ENCODE assay signal across 7 mouse cellular contexts in genomic region chr19:5691601-5692000, GRCm38 (mm10). TPM values are rescaled to one million over a fixed set of nuclear protein-coding genes. Genes with fewer than 3 reads are reported as not detected.
DNase-seq lines count a peak whose midpoint lies in the region; ATAC-seq and TF ChIP-seq lines count a peak whose summit lies in the region.

No protein-coding gene starts in this region.

- dilution Hi-C loops in CH12.LX (cut with MboI; ENCODE audit: extremely low pct_ligation_motif_present, extremely low pct_unique_long_range_greater_than_20kb, low sequenced_read_pairs): no loop called here

- 85% methylated on average over 5 of the region's 5 CpGs for WGBS in hindbrain, embryonic 14.5 days

- H3K27me3 ChIP-seq in CH12.LX (replicated peaks): no peaks in the 10 kb centered on the region
- H3K27me3 ChIP-seq in hindbrain, embryonic 14.5 days (ENCODE audit: control insufficient read depth, insufficient read depth, low read length): no peaks in the 10 kb centered on the region

- 0 out of 2 replicates have a peak overlapping the region, but pooled peaks have one; percentile 5 for H3K9ac ChIP-seq in CH12.LX (ENCODE audit: insufficient read depth, low read depth)
- H3K9ac ChIP-seq in hindbrain, embryonic 14.5 days: peak overlapping the region; percentile 78; the same call in 1 of the 2 replicates

- no peaks in the 10 kb centered on the region for H3K9me3 ChIP-seq in CH12.LX (replicated peaks; ENCODE audit: low read length)
- no peaks in the 10 kb centered on the region for H3K9me3 ChIP-seq in hindbrain, embryonic 14.5 days (ENCODE audit: control insufficient read depth, low read length)

- peaks cover 35% of the 10 kb centered on the region for H3K79me2 ChIP-seq in CH12.LX (replicated peaks; ENCODE audit: control insufficient read depth, extremely low read depth, insufficient read depth, poor library complexity, severe bottlenecking)

- TF ChIP-seq RAD21 in CH12.LX (IDR thresholded peaks at IDR 0.05; ENCODE audit: low read depth, low read length): no peak

- in situ Hi-C loops in CH12.LX (cut with MboI; ENCODE audit: low pct_ligation_motif_present, low pct_unique_long_range_greater_than_20kb, low sequenced_read_pairs): no loop called here

- no peak for TF ChIP-seq EP300 in CH12.LX (IDR thresholded peaks at IDR 0.05; ENCODE audit: low read length)

- DNase-seq in CH12.LX (ENCODE audit: extremely low read depth): no peak
- DNase-seq in hindbrain, embryonic 14.5 days (ENCODE audit: low spot score): no peak
- peak; percentile 16 for DNase-seq in lung, postnatal 14 days
- DNase-seq in right cerebral cortex, postnatal 36 days (ENCODE audit: low spot score in 2 of 2): no peak
- DNase-seq in right cerebral cortex, postnatal 25 days: no peak

- no peak for TF ChIP-seq CTCF in CH12.LX (conservative IDR thresholded peaks at IDR 0.05 in 1 of 2, IDR thresholded peaks at IDR 0.05 in 1 of 2; ENCODE audit: low read depth in 2 of 2, low read length in 2 of 2)
- TF ChIP-seq CTCF in bone marrow macrophage, adult 2 months (IDR thresholded peaks at IDR 0.05; ENCODE audit: low read depth, low read length): no peak

- H3K4me3 ChIP-seq in CH12.LX (replicated peaks in 1 of 3; ENCODE audit: low read depth in 2 of 3, low read length in 2 of 3, poor library complexity in 1 of 3): peak overlapping the region in 1 of 3 experiments; percentile 3
- peak overlapping the region; percentile 66 for H3K4me3 ChIP-seq in bone marrow macrophage, adult 2 months (ENCODE audit: insufficient read depth, low read length)
- peak overlapping the region; percentile 97 for H3K4me3 ChIP-seq in hindbrain, embryonic 14.5 days (replicated peaks; ENCODE audit: low read length)

- peaks cover 33 to 67% of the 10 kb centered on the region in 2 experiments for H3K36me3 ChIP-seq in CH12.LX (replicated peaks in 1 of 2; ENCODE audit: control insufficient read depth in 1 of 2, insufficient read depth in 1 of 2, low read length in 1 of 2)
- peaks cover 31% of the 10 kb centered on the region for H3K36me3 ChIP-seq in hindbrain, embryonic 14.5 days (replicated peaks; ENCODE audit: control insufficient read depth, insufficient read depth)

- peaks cover 36 to 53% of the 10 kb centered on the region in 2 experiments for H3K4me1 ChIP-seq in CH12.LX (ENCODE audit: control insufficient read depth in 1 of 2, insufficient read depth in 2 of 2)
- H3K4me1 ChIP-seq in bone marrow macrophage, adult 2 months (ENCODE audit: control insufficient read depth, insufficient read depth, low read length): peaks cover 15% of the 10 kb centered on the region
- peaks cover 38% of the 10 kb centered on the region for H3K4me1 ChIP-seq in hindbrain, embryonic 14.5 days (replicated peaks; ENCODE audit: control insufficient read depth, insufficient read depth, low read length)

- no peak overlapping the region for H3K4me2 ChIP-seq in CH12.LX (ENCODE audit: insufficient read depth, low read depth, poor library complexity, severe bottlenecking)
- peak overlapping the region; percentile 99 for H3K4me2 ChIP-seq in hindbrain, embryonic 14.5 days (replicated peaks)

- ATAC-seq in hindbrain, embryonic 14.5 days (ENCODE audit: low FRiP score): no peak
- ATAC-seq in erythroid progenitor cell, adult 5-6 weeks (replicated peaks; ENCODE audit: low FRiP score, poor library complexity, severe bottlenecking): no peak

- no peak overlapping the region for H3K27ac ChIP-seq in CH12.LX (ENCODE audit: insufficient read depth, low read depth)
- H3K27ac ChIP-seq in bone marrow macrophage, adult 2 months (ENCODE audit: insufficient read depth, low read depth, low read length): peak overlapping the region; percentile 96
- peak overlapping the region; percentile 28; the same call in 1 of the 2 replicates for H3K27ac ChIP-seq in hindbrain, embryonic 14.5 days

- no peak for TF ChIP-seq POLR2A in CH12.LX (IDR thresholded peaks at IDR 0.05; ENCODE audit: low read depth, low read length)
- no peak for TF ChIP-seq POLR2A in bone marrow macrophage, adult 2 months (IDR thresholded peaks at IDR 0.05; ENCODE audit: borderline replicate concordance, low read depth, low read length)

TF ChIP-seq in CH12.LX, 34 proteins besides CTCF, POLR2A, EP300 and RAD21:
- TF ChIP-seq UBTF (IDR thresholded peaks at IDR 0.05; ENCODE audit: low read depth, low read length) (no peak), MYC (IDR thresholded peaks at IDR 0.05; ENCODE audit: low read depth, low read length) (no peak), MAX (IDR thresholded peaks at IDR 0.05; ENCODE audit: low read length) (no peak), HCFC1 (IDR thresholded peaks at IDR 0.05; ENCODE audit: low read depth, low read length) (no peak), NELFE (IDR thresholded peaks at IDR 0.05; ENCODE audit: low read depth, low read length) (no peak), TBP (conservative IDR thresholded peaks at IDR 0.05; ENCODE audit: low read depth, low read length) (no peak), KAT2A (IDR thresholded peaks at IDR 0.05; ENCODE audit: insufficient replicate concordance, low read length) (no peak), IRF4 (IDR thresholded peaks at IDR 0.05; ENCODE audit: low read depth, low read length) (no peak), ELF1 (IDR thresholded peaks at IDR 0.05; ENCODE audit: low read depth, low read length) (no peak), POLR2AphosphoS2 (IDR thresholded peaks at IDR 0.05; ENCODE audit: low read depth, low read length) (no peak), ZNF384 (IDR thresholded peaks at IDR 0.05; ENCODE audit: low read depth, low read length) (no peak), JUND (conservative IDR thresholded peaks at IDR 0.05; ENCODE audit: low read depth, low read length) (no peak), E2F4 (IDR thresholded peaks at IDR 0.05; ENCODE audit: insufficient replicate concordance, low read depth, low read length) (no peak), USF2 (conservative IDR thresholded peaks at IDR 0.05; ENCODE audit: low read depth, low read length) (no peak), RCOR1 (conservative IDR thresholded peaks at IDR 0.05; ENCODE audit: low read depth, low read length) (no peak), NRF1 (IDR thresholded peaks at IDR 0.05; ENCODE audit: low read depth, low read length) (no peak)

RNA-seq across cellular contexts. Expression of gene Pcnx3, which starts 2.9 kb away (rescaled TPM):
- total RNA-seq in CH12.LX (2012; rRNA removed) (27.2 and 28.6 TPM in 2 replicates), CH12.LX (2014; rRNA removed) (5.1 and 7.1 TPM in 2 replicates)
- polyA plus RNA-seq in CH12.LX (2012; ENCODE audit: insufficient read length, low read depth): 28.3 and 34.5 TPM in 2 replicates
- 43.3 and 54.9 TPM in 2 replicates for polyA plus RNA-seq in bone marrow macrophage, adult 2 months (2012; ENCODE audit: insufficient read depth, insufficient read length, missing spikeins)
- 28.3 and 32.1 TPM in 2 replicates for polyA plus RNA-seq in hindbrain, embryonic 14.5 days (2014; fragmentation: Nextera tagmentation; extraction: Ambion mirVana)
- total RNA-seq in erythroid progenitor cell, adult 5-6 weeks (2015; ENCODE audit: low replicate concordance): 31.4 and 61.3 TPM in 2 replicates
- 44.7 and 54.5 TPM in 2 replicates for total RNA-seq in erythroid progenitor cell, adult 5-6 weeks (2017; ENCODE audit: low replicate concordance)

RNA-seq across cellular contexts. Expression of gene Map3k11, which starts 3.1 kb away (rescaled TPM):
- 16.0 and 17.6 TPM in 2 replicates for total RNA-seq in CH12.LX (2012; rRNA removed)
- 4.8 and 6.0 TPM in 2 replicates for total RNA-seq in CH12.LX (2014; rRNA removed)
- 13.5 and 14.2 TPM in 2 replicates for polyA plus RNA-seq in CH12.LX (2012; ENCODE audit: insufficient read length, low read depth)
- polyA plus RNA-seq in bone marrow macrophage, adult 2 months (2012; ENCODE audit: insufficient read depth, insufficient read length, missing spikeins): 79.9 and 99.1 TPM in 2 replicates
- polyA plus RNA-seq in hindbrain, embryonic 14.5 days (2014; fragmentation: Nextera tagmentation; extraction: Ambion mirVana): 11.4 and 11.5 TPM in 2 replicates
- 12.2 and 13.7 TPM in 2 replicates for total RNA-seq in erythroid progenitor cell, adult 5-6 weeks (2015; ENCODE audit: low replicate concordance)
- total RNA-seq in erythroid progenitor cell, adult 5-6 weeks (2017; ENCODE audit: low replicate concordance): 9.4 and 14.1 TPM in 2 replicates

RNA-seq across cellular contexts. Expression of gene Kcnk7, which starts 12.6 kb away (rescaled TPM):
- total RNA-seq in CH12.LX (2012; rRNA removed): not detected in 2 replicates
- not detected in 2 replicates for total RNA-seq in CH12.LX (2014; rRNA removed)
- polyA plus RNA-seq in CH12.LX (2012; ENCODE audit: insufficient read length, low read depth): 0.26 and 0.30 TPM in 2 replicates
- polyA plus RNA-seq in bone marrow macrophage, adult 2 months (2012; ENCODE audit: insufficient read depth, insufficient read length, missing spikeins): not detected in 2 replicates
- polyA plus RNA-seq in hindbrain, embryonic 14.5 days (2014; fragmentation: Nextera tagmentation; extraction: Ambion mirVana): 0.36 TPM in 1 of 2 replicates, not detected in the other
- not detected in 2 replicates for total RNA-seq in erythroid progenitor cell, adult 5-6 weeks (2015; ENCODE audit: low replicate concordance)
- total RNA-seq in erythroid progenitor cell, adult 5-6 weeks (2017; ENCODE audit: low replicate concordance): not detected in 2 replicates

RNA-seq across cellular contexts. Expression of gene Sipa1, which starts 28.1 kb away (rescaled TPM):
- 48.9 and 51.1 TPM in 2 replicates for total RNA-seq in CH12.LX (2012; rRNA removed)
- 17.6 and 18.8 TPM in 2 replicates for total RNA-seq in CH12.LX (2014; rRNA removed)
- 47.6 and 54.6 TPM in 2 replicates for polyA plus RNA-seq in CH12.LX (2012; ENCODE audit: insufficient read length, low read depth)
- 93.4 and 117 TPM in 2 replicates for polyA plus RNA-seq in bone marrow macrophage, adult 2 months (2012; ENCODE audit: insufficient read depth, insufficient read length, missing spikeins)
- 12.7 and 16.2 TPM in 2 replicates for polyA plus RNA-seq in hindbrain, embryonic 14.5 days (2014; fragmentation: Nextera tagmentation; extraction: Ambion mirVana)
- 97.7 and 126 TPM in 2 replicates for total RNA-seq in erythroid progenitor cell, adult 5-6 weeks (2015; ENCODE audit: low replicate concordance)
- total RNA-seq in erythroid progenitor cell, adult 5-6 weeks (2017; ENCODE audit: low replicate concordance): 127 and 129 TPM in 2 replicates

RNA-seq across cellular contexts. Expression of gene Ehbp1l1, which starts 34.5 kb away (rescaled TPM):
- total RNA-seq in CH12.LX (2012; rRNA removed): 52.1 and 57.0 TPM in 2 replicates
- total RNA-seq in CH12.LX (2014; rRNA removed): 26.9 and 30.4 TPM in 2 replicates
- polyA plus RNA-seq in CH12.LX (2012; ENCODE audit: insufficient read length, low read depth): 62.6 and 71.9 TPM in 2 replicates
- polyA plus RNA-seq in bone marrow macrophage, adult 2 months (2012; ENCODE audit: insufficient read depth, insufficient read length, missing spikeins): 123 and 125 TPM in 2 replicates
- polyA plus RNA-seq in hindbrain, embryonic 14.5 days (2014; fragmentation: Nextera tagmentation; extraction: Ambion mirVana): 9.2 and 12.5 TPM in 2 replicates
- 176 and 250 TPM in 2 replicates for total RNA-seq in erythroid progenitor cell, adult 5-6 weeks (2015; ENCODE audit: low replicate concordance)
- 668 and 983 TPM in 2 replicates for total RNA-seq in erythroid progenitor cell, adult 5-6 weeks (2017; ENCODE audit: low replicate concordance)
